Mouse (Mus musculus) liver, postnatal 0 days (tissue): ENCODE results near the gene Tmem130.

Source experiments
- CTCF ChIP-seq: sonication (generic); IDR thresholded peaks from 2 replicates; pipeline ENCODE4 v1.5.1; 2016; ENCODE audit warnings: antibody characterized with exemption, low read depth
- EP300 ChIP-seq: IDR thresholded peaks from 2 replicates; pipeline ENCODE4 v1.6.1; 2016; ENCODE audit warnings: antibody characterized with exemption, low read depth, mild to moderate bottlenecking

DNA sequence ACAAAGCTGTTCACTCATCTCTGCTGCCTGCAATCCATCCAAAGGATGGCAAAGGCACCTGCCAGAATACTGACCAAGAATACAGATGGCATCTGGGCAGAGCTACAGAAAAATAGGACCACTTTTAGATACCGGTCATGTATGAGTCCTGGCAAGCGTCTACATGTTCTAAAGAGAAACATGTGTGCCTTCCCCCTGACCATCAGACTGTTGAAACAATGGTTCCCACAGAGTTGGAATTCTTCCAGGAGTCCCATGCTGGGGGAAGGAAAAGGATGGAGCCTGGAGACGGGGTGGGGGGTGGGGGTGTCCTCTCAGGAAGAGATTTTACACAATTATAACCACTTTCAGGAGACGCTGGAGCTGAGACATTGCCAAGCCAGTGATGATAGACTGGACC, 73.2 kb downstream of the Tmem130 start:
- TF ChIP-seq CTCF: no peak
- TF ChIP-seq EP300: no peak
